Mouse (Mus musculus) adrenal gland, postnatal 25 days (tissue): Measurements from ENCODE around the gene Lipc. TPM values are rescaled to one million over a fixed set of nuclear protein-coding genes. Genes with fewer than 3 reads are reported as not detected.

Experiments used
- DNase-seq: peaks from one replicate; pipeline ENCODE4 v3.0.0; 2021; ENCODE audit warnings: mixed read lengths
- microRNA-seq, 2 experiments: library from miRNA; unstranded; fragments of <30 nt; microRNA quantifications; one replicate each; pipeline ENCODE4 v1.2.0; 2021
- total RNA-seq: library from RNA; stranded (reverse); gene quantifications from 2 replicates; pipeline ENCODE4 v1.2.3, GENCODE M21; 2021

Lipc gene
- total RNA-seq, 1 experiment from 2014 or later = not detected

GRCm38 (mm10) chr9:70818739-70819138 is 133.3 kb downstream of the Lipc start:
- DNase-seq = no peak

DNA sequence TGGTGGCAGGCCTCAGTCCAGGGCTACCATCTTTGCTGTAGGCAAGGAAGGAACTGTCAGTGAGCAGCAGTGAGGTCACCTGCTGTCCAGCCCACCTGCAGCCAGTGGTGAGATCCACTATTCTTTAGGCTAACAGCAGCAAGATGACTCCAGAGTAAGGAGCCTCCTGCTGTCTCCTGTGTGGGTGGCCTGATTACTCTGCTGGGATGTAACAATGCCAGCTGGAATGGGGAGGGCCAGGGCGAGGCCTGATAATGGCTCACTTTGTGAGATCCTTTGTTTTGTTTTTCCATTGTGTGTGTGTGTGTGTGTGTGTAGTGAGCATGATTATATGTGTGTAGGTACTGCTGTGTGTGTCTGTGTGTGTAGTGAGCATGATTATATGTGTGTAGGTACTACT is 134.6 kb downstream of the Lipc start:
- no peak for DNase-seq

DNA sequence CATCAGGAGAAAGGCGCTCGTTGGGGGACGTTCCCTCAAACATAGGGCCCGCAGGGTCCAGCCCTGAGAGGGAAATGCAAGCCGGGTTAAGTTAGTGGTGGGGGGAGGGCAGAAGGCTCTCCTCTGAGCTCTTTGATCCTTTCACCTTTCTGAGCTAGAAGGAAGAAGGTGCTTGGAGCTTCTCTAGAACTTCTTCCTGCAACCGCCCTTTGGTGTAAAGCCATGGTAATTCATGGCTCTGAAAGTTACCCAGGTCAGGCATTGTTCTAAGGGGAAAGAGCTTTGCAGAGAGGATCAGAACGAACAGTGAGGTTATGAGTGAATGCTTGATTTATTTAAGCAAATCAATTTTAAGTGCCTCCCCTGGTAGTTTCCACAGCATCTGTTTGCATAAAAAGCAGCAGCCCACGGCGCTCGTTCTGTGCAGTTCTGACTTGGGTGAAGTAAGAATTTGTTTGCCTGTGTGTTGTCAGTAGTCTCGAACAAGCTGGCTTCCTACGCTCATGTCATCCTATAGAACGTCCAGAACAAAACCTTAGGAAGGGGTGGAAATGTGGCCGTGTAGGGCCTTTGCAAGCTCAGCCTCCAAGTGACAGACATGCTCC is 135.2 kb downstream of the Lipc start:
- DNase-seq = no peak

DNA sequence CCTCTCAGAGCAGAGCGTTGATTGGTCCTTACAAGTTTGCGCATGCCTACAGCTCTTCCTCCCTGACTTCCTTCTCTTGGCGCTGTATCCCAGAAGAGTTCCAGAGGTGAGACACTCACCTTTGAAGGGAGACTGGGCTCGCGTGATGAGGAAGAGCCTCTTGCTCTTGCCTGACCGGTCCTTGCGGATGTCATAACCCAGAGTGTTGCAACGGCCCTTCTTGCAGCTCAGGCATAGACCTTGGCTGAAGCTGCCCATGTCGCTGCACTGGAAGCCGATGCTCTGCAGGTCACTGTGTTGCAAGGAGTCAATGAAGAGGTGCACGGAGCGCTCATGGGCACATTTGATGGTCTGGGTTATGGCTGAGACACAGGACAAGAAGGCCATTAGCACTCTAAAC is 139.5 kb downstream of the Lipc start:
- DNase-seq = no peak

GRCm38 (mm10) chr9:70807714-70808113 is 144.3 kb downstream of the Lipc start:
- no peak for DNase-seq

GRCm38 (mm10) chr9:70806069-70806468 is 146.0 kb downstream of the Lipc start:
- DNase-seq = no peak

- no peak for DNase-seq
Observed at GRCm38 (mm10) chr9:70802816-70803215, 149.2 kb downstream of the Lipc start.

- no peak for DNase-seq
Observed at GRCm38 (mm10) chr9:70801761-70802160, 150.3 kb downstream of the Lipc start.

GRCm38 (mm10) chr9:70800588-70801315 is 151.3 kb downstream of the Lipc start:
- no peak for DNase-seq

- no peak for DNase-seq
Observed at GRCm38 (mm10) chr9:70795439-70795757, 156.6 kb downstream of the Lipc start.

- DNase-seq = peak; percentile 25
Observed at GRCm38 (mm10) chr9:70794643-70795438, 157.2 kb downstream of the Lipc start.

- no peak for DNase-seq
Observed at GRCm38 (mm10) chr9:70790621-70791020, 161.4 kb downstream of the Lipc start.

DNA sequence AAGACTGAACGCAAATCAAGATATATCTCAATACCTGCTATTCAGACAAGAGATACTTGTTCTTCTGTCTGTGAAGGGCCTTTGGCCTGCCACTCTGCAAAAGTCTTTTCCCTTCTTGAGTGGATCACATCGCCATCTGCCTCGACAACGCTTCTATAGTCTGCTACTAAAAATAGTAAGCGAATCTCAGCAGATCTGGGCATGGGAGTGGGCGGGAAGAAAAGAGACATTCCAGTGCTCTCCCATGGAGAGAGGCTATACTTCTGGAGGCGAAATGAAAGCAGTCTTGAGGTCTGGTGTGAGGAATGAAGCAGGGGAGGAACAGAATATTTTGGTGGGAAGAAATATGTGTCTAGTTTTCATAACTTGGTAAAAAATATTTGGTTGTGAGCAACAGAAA is 163.3 kb downstream of the Lipc start:
- no peak for DNase-seq

DNA sequence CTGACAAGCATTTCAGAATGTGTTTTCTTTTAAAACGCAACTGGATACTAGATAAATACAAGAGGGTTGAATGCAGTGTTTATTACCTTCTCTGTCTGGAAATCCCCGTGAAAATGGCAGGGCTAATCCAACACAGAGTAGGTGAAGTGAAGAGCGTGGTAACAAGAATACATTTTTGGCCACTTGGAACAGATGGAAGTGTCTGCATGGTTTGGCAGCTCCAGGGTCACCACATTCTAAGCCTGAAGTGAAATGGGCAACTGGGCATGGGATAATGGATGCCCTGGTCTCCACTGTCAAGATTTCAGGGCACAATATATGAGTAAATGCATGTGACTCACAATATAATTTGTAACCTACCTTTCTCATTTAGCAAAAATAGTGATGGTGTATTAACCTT is 169.8 kb downstream of the Lipc start:
- no peak for DNase-seq

- no peak for DNase-seq
Observed at GRCm38 (mm10) chr9:70775517-70775916, 176.5 kb downstream of the Lipc start.

DNA sequence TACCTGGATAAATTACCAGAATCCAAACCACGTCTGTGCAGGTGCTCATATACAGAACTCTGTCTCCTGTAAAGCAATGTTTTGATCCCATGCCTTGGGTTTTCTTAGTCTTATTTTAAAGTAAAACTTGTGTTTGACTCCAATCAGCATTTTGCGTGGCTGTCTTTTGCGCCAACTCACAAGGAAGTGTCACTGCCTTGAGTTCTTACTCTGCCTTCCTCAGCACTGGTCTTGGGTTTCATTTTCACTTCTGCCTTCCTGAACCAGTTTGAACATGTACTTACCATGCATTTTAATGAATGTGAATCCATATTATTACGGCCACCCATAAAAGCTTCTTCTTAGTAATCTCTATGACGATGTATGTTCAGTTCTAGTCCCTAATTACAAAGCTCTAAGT is 191.1 kb downstream of the Lipc start:
- DNase-seq = no peak

DNA sequence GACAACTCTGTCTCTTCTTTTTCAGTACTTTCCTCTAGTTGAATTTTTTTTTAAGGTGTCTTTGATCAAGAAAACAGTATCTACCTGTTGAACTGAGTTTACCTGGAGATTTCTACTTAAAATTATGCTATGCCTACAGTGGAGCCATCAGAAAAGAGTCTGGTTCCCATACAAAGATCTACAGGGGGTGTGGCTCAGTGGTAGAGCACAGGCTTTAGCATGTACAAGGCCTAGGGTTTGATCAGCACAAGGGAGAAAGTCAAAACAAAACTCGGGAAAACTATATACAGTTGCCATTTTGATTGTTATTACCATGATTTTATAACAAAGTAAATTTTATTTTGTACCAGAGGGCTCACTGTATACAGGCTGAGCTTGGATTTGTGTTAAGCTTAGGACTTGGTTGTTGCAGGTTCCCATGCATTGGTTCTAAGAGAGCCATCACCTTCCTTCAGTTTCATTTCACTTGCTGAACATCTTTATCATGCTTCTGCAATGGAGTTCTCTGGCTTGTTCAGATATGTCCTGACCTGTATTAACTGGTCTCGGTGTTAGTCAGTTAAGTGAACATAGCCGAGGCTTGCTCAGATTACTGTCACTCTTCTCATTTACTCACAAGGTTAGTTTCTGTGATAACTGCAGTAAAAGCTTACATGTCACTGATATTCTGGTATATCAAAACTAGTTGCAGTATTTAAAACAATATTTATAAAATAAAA is 200.4 kb downstream of the Lipc start:
- DNase-seq = no peak

Small RNA genes within 50 kb of the gene (microRNA-seq; reads per million reads assigned to microRNA genes)
- 0 reads per million in 2 experiments for gene Gm25149

Other genes starting within 250 kb of the Lipc start
- gene Aqp9, start 216.5 kb upstream of the Lipc start, total RNA-seq = 0.36 and 1.5 TPM in 2 replicates